Mouse (Mus musculus) neural tube, embryonic 14.5 days (tissue): Measurements from ENCODE around the gene Eef1e1. TPM values are rescaled to one million over a fixed set of nuclear protein-coding genes. Genes with fewer than 3 reads are reported as not detected.

Experiments used
- ATAC-seq: fragments of 200-750 bp; cut with Nextera tagmentation; 2 replicates; pipeline ENCODE4 v1.8.0; 2017; ENCODE audit warnings: low read depth, mild to moderate bottlenecking, moderate TSS enrichment, moderate library complexity
- H3K27ac ChIP-seq: fragments of 300-500 bp; sonication (generic); 2 replicates; pipeline ENCODE4 v1.5.1; 2014; ENCODE audit warnings: low read depth, mild to moderate bottlenecking, control low read depth, low read length, moderate library complexity, mixed read lengths
- H3K27me3 ChIP-seq: fragments of 300-500 bp; sonication (generic); 2 replicates; pipeline ENCODE4 v1.6.1; 2014; ENCODE audit warnings: low read length; ENCODE audit not compliant: control insufficient read depth, insufficient read depth
- H3K36me3 ChIP-seq: fragments of 300-500 bp; sonication (generic); 2 replicates; pipeline ENCODE4 v1.6.1; 2014; ENCODE audit warnings: low read length, mixed read lengths; ENCODE audit not compliant: control insufficient read depth, insufficient read depth
- H3K4me1 ChIP-seq: fragments of 300-500 bp; sonication (generic); 2 replicates; pipeline ENCODE4 v1.6.1; 2014; ENCODE audit warnings: low read length; ENCODE audit not compliant: control insufficient read depth, insufficient read depth
- H3K4me2 ChIP-seq: fragments of 300-500 bp; sonication (generic); 2 replicates; pipeline ENCODE4 v1.6.1; 2014; ENCODE audit warnings: mild to moderate bottlenecking, low read depth, low read length, control low read depth
- H3K4me3 ChIP-seq: fragments of 300-500 bp; sonication (generic); 2 replicates; pipeline ENCODE4 v1.5.1; 2014; ENCODE audit warnings: low read depth, low read length, control low read depth, mixed read lengths
- H3K9ac ChIP-seq: fragments of 300-500 bp; sonication (generic); replicated peaks from 2 replicates; pipeline ENCODE4 v1.6.1; 2014; ENCODE audit warnings: low read depth, mild to moderate bottlenecking, control low read depth, low read length, mixed read lengths
- H3K9me3 ChIP-seq: fragments of 300-500 bp; sonication (generic); 2 replicates; pipeline ENCODE4 v1.6.1; 2016; ENCODE audit warnings: low read length; ENCODE audit not compliant: control insufficient read depth
- WGBS: fragments of 180-500 bp; shearing (Covaris S2); extraction: QIAGEN DNeasy Blood & Tissue Kit; methylation state at CpG from one replicate; pipeline ENCODE4 v1.1.7; 2014; 5-methylcytosine and 5-hydroxymethylcytosine counted together
- polyA plus RNA-seq: library from polyadenylated mRNA; unstranded; fragments of >200 nt; fragmentation: Nextera tagmentation; extraction: Ambion mirVana; gene quantifications from 2 replicates; pipeline ENCODE4 v1.2.1, GENCODE M21; 2014

Gene Eef1e1
- polyA plus RNA-seq, 1 experiment from 2014 or later: 109 TPM

DNA sequence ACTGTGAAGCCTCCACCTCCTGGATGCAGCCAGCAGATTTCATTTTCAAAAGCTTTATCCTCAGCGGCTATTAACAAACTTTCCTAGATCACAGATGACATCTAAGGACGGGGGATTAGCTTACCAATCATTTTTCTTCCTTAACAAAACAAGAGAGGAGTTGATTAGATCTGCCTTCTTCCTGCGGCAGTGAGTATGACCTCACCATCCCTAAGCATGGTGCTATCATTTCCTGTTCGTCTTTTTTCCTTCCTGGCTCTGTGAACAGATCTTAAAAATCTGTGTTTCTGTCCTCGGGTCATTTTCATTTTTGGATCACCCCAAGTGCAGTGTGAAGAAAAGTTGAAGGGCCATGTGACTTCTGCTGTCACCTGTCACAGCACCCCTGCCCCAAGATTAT, 44.6 kb downstream of the Eef1e1 start:
- ATAC-seq: no peak
- no peak overlapping the region for H3K4me2 ChIP-seq
- WGBS: 85% methylated on average over 5 of the region's 5 CpGs
- no peaks in the 10 kb centered on the region for H3K4me1 ChIP-seq
- H3K4me3 ChIP-seq: no peak overlapping the region
- no peaks in the 10 kb centered on the region for H3K27me3 ChIP-seq
- H3K9ac ChIP-seq: no peak overlapping the region
- no peaks in the 10 kb centered on the region for H3K9me3 ChIP-seq
- H3K27ac ChIP-seq: no peak overlapping the region
- no peaks in the 10 kb centered on the region for H3K36me3 ChIP-seq

DNA sequence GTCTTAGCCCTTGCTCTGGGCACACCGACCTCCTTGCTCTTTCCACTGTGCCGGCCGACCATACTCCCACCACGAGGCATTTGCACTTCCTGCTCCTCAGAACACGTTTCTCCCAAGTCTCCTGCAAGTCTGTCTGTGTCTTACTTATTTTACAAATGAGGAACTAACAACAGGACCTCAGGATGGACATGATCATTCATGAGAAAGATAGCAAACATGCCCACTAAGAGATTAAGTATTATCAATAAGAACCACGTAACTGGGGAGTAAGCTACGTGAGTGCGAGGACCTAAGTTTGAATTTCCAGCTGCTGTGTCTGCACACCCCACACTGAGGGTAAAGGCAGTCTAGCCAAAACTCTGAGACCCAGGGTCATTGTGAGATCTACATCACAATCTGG, 45.3 kb downstream of the Eef1e1 start:
- H3K9me3 ChIP-seq: no peaks in the 10 kb centered on the region
- H3K4me3 ChIP-seq: no peak overlapping the region
- no peak for ATAC-seq
- no peaks in the 10 kb centered on the region for H3K27me3 ChIP-seq
- H3K4me2 ChIP-seq: no peak overlapping the region
- no peak overlapping the region for H3K9ac ChIP-seq
- WGBS: 92% methylated on average over 8 of the region's 8 CpGs
- H3K27ac ChIP-seq: no peak overlapping the region
- no peaks in the 10 kb centered on the region for H3K4me1 ChIP-seq
- no peaks in the 10 kb centered on the region for H3K36me3 ChIP-seq

DNA sequence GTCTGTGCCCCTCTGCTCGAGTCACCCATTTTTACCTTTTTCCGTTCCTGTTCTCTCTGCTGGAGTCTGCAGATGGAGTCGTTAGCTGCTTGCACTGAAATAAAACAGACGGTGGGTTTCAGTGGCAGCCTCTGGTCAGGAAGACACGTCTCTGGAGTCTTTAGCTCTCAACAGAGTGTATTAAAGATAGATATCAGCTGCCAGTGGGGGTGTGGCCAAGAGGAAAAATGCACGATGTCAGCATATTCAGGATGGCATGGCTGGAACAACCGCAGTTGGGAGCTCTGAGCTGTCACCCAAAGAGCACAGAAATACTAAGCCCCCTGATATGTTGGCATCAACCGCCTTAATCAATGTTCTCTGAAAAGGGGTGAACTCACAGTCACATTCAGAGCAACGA, 46.2 kb downstream of the Eef1e1 start:
- Histone ChIP-seq H3K4me1 (no peaks in the 10 kb centered on the region), H3K4me2 (no peak overlapping the region), H3K4me3 (no peak overlapping the region), H3K9me3 (no peaks in the 10 kb centered on the region), H3K27me3 (no peaks in the 10 kb centered on the region), H3K9ac (no peak overlapping the region), H3K27ac (no peak overlapping the region), H3K36me3 (no peaks in the 10 kb centered on the region)
- 93% methylated on average over 9 of the region's 9 CpGs for WGBS
- ATAC-seq: no peak

DNA sequence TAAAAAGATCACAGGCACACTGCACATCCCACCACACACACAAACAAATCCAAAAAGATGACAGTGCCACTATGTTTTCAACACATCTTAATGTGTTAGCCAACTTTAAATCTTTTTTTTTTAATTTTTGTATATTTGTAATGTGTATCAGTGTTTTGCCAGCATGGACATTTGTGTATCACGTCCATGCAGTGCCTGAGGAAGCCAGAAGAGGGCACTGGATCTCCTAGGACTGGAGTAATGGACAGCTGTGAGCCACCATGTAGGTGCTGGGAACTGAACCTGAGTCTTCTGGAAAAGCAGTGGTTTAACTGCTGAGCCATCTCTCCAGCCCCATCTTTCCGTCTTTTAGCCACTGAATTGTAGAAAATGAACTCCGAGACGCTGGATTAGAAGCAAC, 46.7 kb downstream of the Eef1e1 start:
- WGBS: 96% methylated on average over 4 of the region's 4 CpGs
- ATAC-seq: no peak
- H3K9me3 ChIP-seq: no peaks in the 10 kb centered on the region
- no peaks in the 10 kb centered on the region for H3K36me3 ChIP-seq
- H3K4me3 ChIP-seq: no peak overlapping the region
- no peak overlapping the region for H3K9ac ChIP-seq
- no peaks in the 10 kb centered on the region for H3K4me1 ChIP-seq
- no peaks in the 10 kb centered on the region for H3K27me3 ChIP-seq
- H3K27ac ChIP-seq: no peak overlapping the region
- no peak overlapping the region for H3K4me2 ChIP-seq

DNA sequence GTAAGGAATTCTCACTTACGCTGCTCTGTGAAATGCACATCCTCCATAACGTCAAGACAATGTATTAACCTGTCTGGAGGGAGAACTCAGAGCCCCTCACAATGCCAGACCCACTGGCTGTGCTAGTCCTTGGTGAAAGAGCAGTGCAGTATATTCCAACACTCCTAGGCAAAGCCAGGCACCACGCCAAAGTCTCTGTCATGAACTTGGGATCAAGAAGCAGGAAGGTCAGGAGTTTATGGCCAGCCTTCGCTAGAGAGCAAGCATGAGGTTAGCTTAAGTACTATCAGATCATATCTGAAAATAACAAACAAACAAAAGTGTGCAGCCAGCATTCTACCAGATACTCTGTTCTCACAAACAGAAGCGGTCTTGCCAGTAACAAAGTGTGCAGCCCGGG, 48.5 kb downstream of the Eef1e1 start:
- Histone ChIP-seq H3K9me3 (no peaks in the 10 kb centered on the region), H3K27me3 (no peaks in the 10 kb centered on the region), H3K4me3 (no peak overlapping the region), H3K36me3 (no peaks in the 10 kb centered on the region), H3K27ac (no peak overlapping the region), H3K4me1 (no peaks in the 10 kb centered on the region), H3K4me2 (no peak overlapping the region), H3K9ac (no peak overlapping the region)
- WGBS: 91% methylated on average over 6 of the region's 6 CpGs
- ATAC-seq: no peak

DNA sequence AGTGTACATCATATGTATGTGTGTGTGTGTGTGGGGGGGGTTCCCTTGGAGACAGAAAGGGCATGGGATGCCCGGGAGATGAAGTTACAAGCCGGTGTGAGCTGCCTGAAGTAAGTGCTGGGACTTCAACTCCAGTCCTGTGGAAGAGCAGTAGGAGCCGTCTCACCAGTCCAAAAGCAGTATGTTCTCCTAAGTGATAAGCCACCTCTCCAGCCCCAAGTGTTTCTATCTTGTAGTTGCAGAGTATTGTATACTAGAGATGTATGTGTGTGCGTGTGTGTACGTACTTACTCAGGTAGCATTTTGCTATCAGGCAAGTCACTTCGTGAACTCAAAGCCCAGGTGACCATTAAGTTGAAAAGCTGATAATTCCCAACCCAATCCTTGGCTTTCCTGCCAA, 51.7 kb downstream of the Eef1e1 start:
- no peak overlapping the region for H3K4me2 ChIP-seq
- no peaks in the 10 kb centered on the region for H3K4me1 ChIP-seq
- H3K9me3 ChIP-seq: no peaks in the 10 kb centered on the region
- peaks cover 7% of the 10 kb centered on the region; the same call in 1 of the 2 replicates for H3K36me3 ChIP-seq
- no peaks in the 10 kb centered on the region for H3K27me3 ChIP-seq
- H3K9ac ChIP-seq: no peak overlapping the region
- 95% methylated on average over 6 of the region's 6 CpGs for WGBS
- ATAC-seq: no peak
- H3K27ac ChIP-seq: no peak overlapping the region
- H3K4me3 ChIP-seq: no peak overlapping the region

DNA sequence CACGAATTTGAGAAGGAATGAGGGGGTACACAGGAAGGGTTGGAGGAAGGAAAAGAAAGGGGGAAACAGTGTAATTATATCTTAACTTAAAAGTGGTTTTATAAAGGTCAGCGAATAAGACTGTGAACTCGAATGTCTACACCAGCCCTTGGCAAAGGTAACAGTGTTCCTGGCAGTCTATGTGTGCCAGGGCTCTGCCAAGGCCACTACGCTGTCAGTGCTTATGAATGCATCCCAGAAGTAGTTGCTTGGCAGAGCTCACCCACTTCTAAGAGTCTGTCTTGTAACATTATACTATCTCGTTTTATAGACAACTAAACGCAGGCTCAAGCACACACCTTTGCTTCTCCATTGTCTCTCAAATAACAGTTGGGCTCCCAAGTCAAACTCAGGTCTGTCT, 53.5 kb downstream of the Eef1e1 start:
- ATAC-seq: no peak
- H3K9me3 ChIP-seq: no peaks in the 10 kb centered on the region
- no peak overlapping the region for H3K27ac ChIP-seq
- peaks cover 7% of the 10 kb centered on the region; the same call in 1 of the 2 replicates for H3K36me3 ChIP-seq
- H3K4me1 ChIP-seq: no peaks in the 10 kb centered on the region
- H3K4me2 ChIP-seq: no peak overlapping the region
- no peaks in the 10 kb centered on the region for H3K27me3 ChIP-seq
- H3K9ac ChIP-seq: no peak overlapping the region
- H3K4me3 ChIP-seq: no peak overlapping the region
- 86% methylated on average over 6 of the region's 6 CpGs for WGBS

DNA sequence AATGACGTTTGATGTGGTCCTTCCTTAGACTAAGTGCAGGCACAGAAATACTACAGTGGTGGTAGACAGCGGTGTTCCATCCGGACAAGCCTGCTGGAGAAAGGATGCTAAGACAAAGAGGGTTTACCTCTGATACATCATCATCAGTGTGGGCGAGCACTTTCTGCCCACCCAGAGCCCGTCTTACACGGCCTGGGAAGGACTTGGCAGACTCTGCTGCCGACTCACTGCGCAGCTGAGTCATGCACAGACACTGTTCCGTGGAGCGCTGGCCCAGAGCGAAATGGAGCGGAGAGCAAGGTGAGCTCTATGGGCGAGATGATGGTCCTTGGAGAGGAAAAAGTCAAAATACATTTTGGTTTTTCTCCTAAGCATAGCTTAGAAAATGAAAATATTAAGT, 55.9 kb downstream of the Eef1e1 start:
- 90% methylated on average over 13 of the region's 13 CpGs for whole genome bisulfite sequencing
- Histone ChIP-seq H3K9me3 (no peaks in the 10 kb centered on the region), H3K9ac (no peak overlapping the region), H3K4me3 (no peak overlapping the region), H3K4me1 (no peaks in the 10 kb centered on the region), H3K4me2 (no peak overlapping the region), H3K27me3 (no peaks in the 10 kb centered on the region), H3K27ac (no peak overlapping the region), H3K36me3 (peaks cover 7% of the 10 kb centered on the region; the same call in 1 of the 2 replicates)
- ATAC-seq: no peak

DNA sequence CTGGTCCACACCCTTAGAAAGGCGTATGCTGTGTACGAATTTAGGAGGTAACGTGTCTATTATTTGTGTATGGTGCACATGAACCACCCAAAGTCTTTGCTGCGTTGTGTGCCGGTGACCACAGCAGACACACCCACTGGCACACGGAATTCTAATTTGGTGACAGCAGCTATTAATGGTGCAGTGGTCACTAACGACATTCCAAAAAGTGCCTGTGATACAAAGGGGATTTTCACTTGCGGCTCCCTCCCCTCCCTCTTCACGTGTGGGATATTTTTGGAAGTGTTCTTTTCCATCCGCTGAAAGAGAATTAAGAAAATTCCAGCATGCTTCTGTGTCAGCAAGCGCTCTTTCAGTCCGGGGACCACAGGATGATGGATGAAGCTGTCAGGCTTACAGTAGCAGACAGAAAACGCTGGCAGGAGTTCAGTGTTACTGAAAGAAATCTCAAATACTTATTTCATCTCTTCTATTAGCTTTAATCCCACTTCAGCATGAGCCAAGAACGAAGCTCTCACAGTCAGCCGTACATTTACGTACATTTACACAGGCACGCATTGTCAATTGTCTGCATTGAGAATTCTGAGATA, 56.5 kb downstream of the Eef1e1 start:
- Histone ChIP-seq H3K4me3 (no peak overlapping the region), H3K9me3 (no peaks in the 10 kb centered on the region), H3K9ac (no peak overlapping the region), H3K36me3 (peaks cover 7% of the 10 kb centered on the region; the same call in 1 of the 2 replicates), H3K27ac (no peak overlapping the region), H3K4me2 (no peak overlapping the region), H3K4me1 (no peaks in the 10 kb centered on the region), H3K27me3 (no peaks in the 10 kb centered on the region)
- 73% methylated on average over 17 of the region's 17 CpGs for WGBS
- ATAC-seq: no peak
